Mouse (Mus musculus) neural tube, embryonic 15.5 days (tissue): Measurements from ENCODE around the gene Slc26a1. TPM values are rescaled to one million over a fixed set of nuclear protein-coding genes. Genes with fewer than 3 reads are reported as not detected.

Experiments used
- ATAC-seq: fragments of 200-750 bp; cut with Nextera tagmentation; 2 replicates; pipeline ENCODE4 v1.8.0; 2017; ENCODE audit warnings: mild to moderate bottlenecking, moderate TSS enrichment, moderate library complexity; ENCODE audit not compliant: low FRiP score
- H3K27ac ChIP-seq: fragments of 300-500 bp; sonication (generic); replicated peaks from 2 replicates; pipeline ENCODE4 v1.5.1; 2015; ENCODE audit warnings: mild to moderate bottlenecking, inconsistent platforms
- H3K27me3 ChIP-seq: fragments of 300-500 bp; sonication (generic); replicated peaks from 2 replicates; pipeline ENCODE4 v1.6.1; 2015; ENCODE audit warnings: inconsistent platforms
- H3K36me3 ChIP-seq: fragments of 300-500 bp; sonication (generic); 2 replicates; pipeline ENCODE4 v1.6.1; 2015; ENCODE audit warnings: inconsistent platforms
- H3K4me1 ChIP-seq: fragments of 300-500 bp; sonication (generic); 2 replicates; pipeline ENCODE4 v1.6.1; 2015; ENCODE audit warnings: inconsistent platforms
- H3K4me2 ChIP-seq: fragments of 300-500 bp; sonication (generic); 2 replicates; pipeline ENCODE4 v1.6.1; 2015; ENCODE audit warnings: inconsistent platforms, mild to moderate bottlenecking, moderate library complexity
- H3K4me3 ChIP-seq: fragments of 300-500 bp; sonication (generic); replicated peaks from 2 replicates; pipeline ENCODE4 v1.5.1; 2015; ENCODE audit warnings: mild to moderate bottlenecking, inconsistent platforms
- H3K9ac ChIP-seq: fragments of 300-500 bp; sonication (generic); replicated peaks from 2 replicates; pipeline ENCODE4 v1.6.1; 2015; ENCODE audit warnings: mild to moderate bottlenecking, inconsistent platforms
- H3K9me3 ChIP-seq: fragments of 300-500 bp; sonication (generic); replicated peaks from 2 replicates; pipeline ENCODE4 v1.6.1; 2016; ENCODE audit warnings: inconsistent platforms
- whole genome bisulfite sequencing: fragments of 180-500 bp; shearing (Covaris S2); methylation state at CpG from one replicate; pipeline ENCODE4 v1.1.7; 2015; ENCODE audit warnings: mixed read lengths; 5-methylcytosine and 5-hydroxymethylcytosine counted together
- polyA plus RNA-seq: library from polyadenylated mRNA; unstranded; fragments of >200 nt; fragmentation: Nextera tagmentation; extraction: Ambion mirVana; gene quantifications from 2 replicates; pipeline ENCODE4 v1.2.1, GENCODE M21; 2015

Slc26a1 gene
- polyA plus RNA-seq, 1 experiment from 2014 or later: 2.6 TPM

DNA sequence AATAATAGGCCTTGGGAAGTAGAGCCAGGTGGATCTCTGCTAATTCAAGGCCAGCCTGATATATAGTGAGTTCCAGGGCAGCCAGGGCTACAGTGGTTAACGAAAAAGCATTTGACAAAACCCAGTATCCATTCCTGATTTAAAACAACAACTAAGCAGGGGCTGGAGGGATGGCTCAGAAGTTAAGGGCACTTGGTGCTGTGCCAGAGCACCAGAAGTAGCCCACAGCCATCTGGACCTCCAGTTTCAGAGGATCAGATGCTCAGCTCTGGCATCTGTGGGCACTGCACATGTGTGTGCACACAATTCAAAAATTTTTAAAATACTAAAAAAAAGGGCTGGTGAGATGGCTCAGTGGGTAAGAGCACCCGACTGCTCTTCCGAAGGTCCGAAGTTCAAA, 41.7 kb downstream of the Slc26a1 start:
- no peak for ATAC-seq
- Histone ChIP-seq H3K4me1 (peaks cover 11% of the 10 kb centered on the region), H3K4me3 (no peak overlapping the region), H3K27me3 (no peaks in the 10 kb centered on the region), H3K9me3 (no peaks in the 10 kb centered on the region), H3K4me2 (no peak overlapping the region), H3K36me3 (no peaks in the 10 kb centered on the region), H3K27ac (no peak overlapping the region), H3K9ac (no peak overlapping the region)
- 82% methylated on average over 4 of the region's 4 CpGs for WGBS

DNA sequence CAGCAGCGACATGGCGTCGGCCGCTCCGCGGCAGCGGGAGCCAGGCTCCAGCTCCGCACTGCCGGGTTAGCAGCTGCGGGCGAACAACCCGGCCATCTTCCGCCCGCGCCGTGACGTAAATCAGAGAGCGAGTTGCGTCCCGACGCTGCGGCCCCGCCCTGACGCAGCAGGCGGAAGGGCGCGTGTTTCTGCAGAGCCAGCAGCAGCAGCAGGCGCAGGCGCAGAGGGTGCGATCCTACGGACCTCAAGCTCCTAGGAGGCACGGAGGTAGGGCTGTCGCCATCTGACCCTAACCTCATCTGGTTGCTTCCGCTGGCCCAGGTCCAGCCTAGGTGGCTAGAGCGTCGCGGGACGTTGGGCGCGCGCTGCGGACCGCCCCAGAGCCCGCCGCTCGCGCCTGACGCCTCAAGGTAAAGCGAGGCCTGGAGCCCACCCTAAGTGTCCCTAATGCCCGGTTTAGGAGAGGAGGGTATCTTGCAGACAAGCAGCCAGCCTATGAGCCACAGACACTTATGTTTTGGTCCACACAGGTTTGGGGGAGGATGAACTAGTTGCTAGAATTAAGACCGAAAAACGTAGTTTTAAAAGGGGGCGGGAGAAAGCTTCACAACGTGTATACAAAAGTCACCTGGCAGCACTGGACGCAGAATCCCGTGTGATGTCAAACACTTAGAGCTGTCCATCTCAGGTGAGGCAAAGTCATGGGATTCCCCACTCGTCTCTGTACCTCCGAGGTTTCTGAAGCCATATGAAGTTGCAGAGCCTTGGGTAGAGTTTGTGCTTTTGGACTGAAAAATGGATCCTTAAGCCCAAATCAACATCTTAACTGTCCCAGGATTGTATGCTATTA, 45.5 kb downstream of the Slc26a1 start, which contains the start of the genes Gak and Tmem175:
Gak (minus strand) TSS at position 122 of the 850 bp plus-strand sequence.
Tmem175 (plus strand) TSS at position 137 of the 850 bp plus-strand sequence.
- H3K27ac ChIP-seq: peak within 1 kb of the TSS; percentile 91
- H3K4me3 ChIP-seq: peak within 1 kb of the TSS; percentile 94
- peak; percentile 97 for ATAC-seq
- no peaks in the 10 kb centered on the region for H3K27me3 ChIP-seq
- under 1% methylated on average over 58 of the region's 58 CpGs for WGBS
- peaks cover 30% of the 10 kb centered on the region for H3K4me1 ChIP-seq
- peak within 1 kb of the TSS; percentile 96 for H3K9ac ChIP-seq
- H3K9me3 ChIP-seq: no peaks in the 10 kb centered on the region
- H3K4me2 ChIP-seq: peak within 1 kb of the TSS; percentile 78
- H3K36me3 ChIP-seq: no peaks in the 10 kb centered on the region

DNA sequence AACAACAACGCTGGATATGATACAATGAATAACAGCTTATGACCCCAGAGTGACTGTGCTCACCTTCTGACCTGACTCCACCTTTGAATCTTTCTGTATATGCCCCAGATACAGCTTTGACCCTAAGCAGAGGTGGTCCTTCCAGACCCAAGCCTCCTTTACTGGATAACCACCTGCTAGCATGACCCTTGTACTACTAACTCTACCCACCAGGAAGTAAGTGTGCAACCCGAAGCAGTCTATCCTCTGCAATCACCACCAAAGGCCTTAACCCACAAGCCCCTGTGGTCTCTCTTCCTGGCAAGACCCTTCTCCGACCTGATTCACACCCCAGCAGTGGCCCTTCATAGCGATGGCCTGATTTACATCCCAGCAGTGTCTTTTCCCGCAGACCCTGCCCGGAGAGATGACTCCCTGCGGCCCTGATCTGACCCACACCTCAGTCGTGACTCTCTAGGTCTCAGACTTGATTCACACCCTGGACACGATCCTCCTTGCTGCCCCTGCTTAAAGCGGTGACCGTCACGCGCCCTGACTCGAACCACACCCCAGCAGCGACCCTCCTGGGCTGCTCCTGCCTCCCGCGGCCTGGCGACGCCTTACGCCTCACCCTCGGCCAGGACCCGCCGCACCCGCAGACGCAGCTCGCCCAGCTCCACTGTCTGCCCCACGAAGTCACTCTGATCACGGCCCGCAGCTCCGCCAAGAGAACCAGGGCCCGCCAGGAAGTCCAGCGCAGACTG, 46.3 kb downstream of the Slc26a1 start:
- Histone ChIP-seq H3K4me3 (peak overlapping the region; percentile 94), H3K27ac (peak overlapping the region; percentile 91), H3K4me2 (peak overlapping the region; percentile 78), H3K4me1 (peaks cover 30% of the 10 kb centered on the region), H3K36me3 (peaks cover 6% of the 10 kb centered on the region), H3K9ac (peak overlapping the region; percentile 96), H3K9me3 (no peaks in the 10 kb centered on the region), H3K27me3 (no peaks in the 10 kb centered on the region)
- peak; percentile 88 for ATAC-seq
- 2% methylated on average over 32 of the region's 32 CpGs for WGBS

DNA sequence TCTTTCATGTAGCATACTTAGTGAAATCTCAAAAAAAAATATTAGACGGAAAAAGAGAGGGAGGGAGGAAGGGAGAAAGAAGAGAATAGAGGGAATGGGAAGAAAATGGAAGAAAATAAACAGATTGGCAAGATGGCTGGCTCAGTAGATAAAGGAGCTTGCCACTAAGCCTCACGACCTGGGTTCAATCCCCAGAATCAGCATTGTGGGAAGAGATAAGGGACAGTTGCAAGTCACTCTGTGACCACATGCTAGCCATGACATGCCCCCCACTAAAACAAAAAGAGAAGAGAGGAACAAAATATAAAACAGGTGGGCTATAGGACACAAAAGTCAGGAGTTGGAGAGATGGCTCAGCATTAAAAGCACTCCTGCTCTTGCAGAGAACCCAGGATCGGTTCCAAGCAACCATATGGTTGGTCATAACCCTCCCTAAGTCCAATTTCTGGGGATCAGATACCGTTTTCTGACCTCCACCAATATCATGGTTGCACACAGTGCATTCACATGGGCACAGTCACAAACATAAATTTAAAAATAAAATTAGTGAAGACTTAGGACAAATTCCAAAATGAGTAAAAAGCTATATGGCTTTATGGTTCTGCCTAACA, 49.2 kb downstream of the Slc26a1 start:
- H3K27ac ChIP-seq: no peak overlapping the region
- H3K9me3 ChIP-seq: no peaks in the 10 kb centered on the region
- H3K36me3 ChIP-seq: peaks cover 31% of the 10 kb centered on the region
- H3K9ac ChIP-seq: no peak overlapping the region
- 87% methylated on average over 4 of the region's 4 CpGs for WGBS
- peaks cover 30% of the 10 kb centered on the region for H3K4me1 ChIP-seq
- no peak overlapping the region for H3K4me3 ChIP-seq
- H3K4me2 ChIP-seq: no peak overlapping the region
- H3K27me3 ChIP-seq: no peaks in the 10 kb centered on the region
- ATAC-seq: no peak

DNA sequence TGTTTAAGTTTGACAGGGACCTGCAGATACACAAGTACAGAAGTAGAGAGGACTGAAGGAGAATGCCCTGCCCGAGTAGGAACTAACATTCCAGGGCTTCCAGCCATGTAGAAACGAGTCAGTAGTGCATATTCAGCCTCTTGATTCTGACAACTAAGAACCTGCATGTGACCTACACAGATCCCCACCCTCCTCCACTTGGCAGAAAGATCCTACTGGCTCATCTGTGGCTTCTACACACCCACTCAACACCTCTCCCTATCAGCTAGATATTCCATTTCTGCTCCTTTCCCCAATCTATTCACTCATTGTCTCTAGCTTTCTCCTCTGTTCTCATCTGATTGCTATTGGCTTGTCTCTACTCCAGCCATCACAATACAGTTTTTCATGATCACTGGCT, 53.5 kb downstream of the Slc26a1 start:
- Histone ChIP-seq H3K27ac (no peak overlapping the region), H3K4me3 (no peak overlapping the region), H3K4me2 (no peak overlapping the region), H3K27me3 (no peaks in the 10 kb centered on the region), H3K9me3 (no peaks in the 10 kb centered on the region), H3K4me1 (peaks cover 2% of the 10 kb centered on the region; the same call in 1 of the 2 replicates), H3K9ac (no peak overlapping the region), H3K36me3 (peaks cover 54% of the 10 kb centered on the region)
- WGBS: 94% methylated on average over 2 of the region's 2 CpGs
- no peak for ATAC-seq

Other genes starting within 250 kb of the Slc26a1 start
- gene Atp5k, start 241.1 kb downstream of the Slc26a1 start, polyA plus RNA-seq: 430 and 482 TPM in 2 replicates
- gene Mfsd7a, start 226.7 kb downstream of the Slc26a1 start, polyA plus RNA-seq: 0.19 and 0.34 TPM in 2 replicates
- 24.7 and 25.5 TPM in 2 replicates for gene Pcgf3, start 214.3 kb downstream of the Slc26a1 start, polyA plus RNA-seq
- 258 and 285 TPM in 2 replicates for gene Cplx1, start 125.5 kb downstream of the Slc26a1 start, polyA plus RNA-seq
- gene Gak, start 45.8 kb downstream of the Slc26a1 start, polyA plus RNA-seq: 45.2 and 52.3 TPM in 2 replicates
- gene Tmem175, start 45.8 kb downstream of the Slc26a1 start, polyA plus RNA-seq: 24.0 and 28.9 TPM in 2 replicates
- 11.4 and 11.7 TPM in 2 replicates for gene Idua, start 15.2 kb downstream of the Slc26a1 start, polyA plus RNA-seq
- gene Dgkq, start 5.9 kb downstream of the Slc26a1 start, polyA plus RNA-seq: 25.2 and 33.9 TPM in 2 replicates
- 7.8 and 10.9 TPM in 2 replicates for gene Fgfrl1, start 16.8 kb upstream of the Slc26a1 start, polyA plus RNA-seq
- not detected in 2 replicates for gene Rnf212, start 99.4 kb upstream of the Slc26a1 start, polyA plus RNA-seq
- gene Tmed11, start 119.8 kb upstream of the Slc26a1 start, polyA plus RNA-seq: not detected in 2 replicates
- gene Vmn2r8, start 133.3 kb upstream of the Slc26a1 start, polyA plus RNA-seq: not detected in 2 replicates
- not detected in 2 replicates for gene Vmn2r9, start 177.0 kb upstream of the Slc26a1 start, polyA plus RNA-seq